Mouse (Mus musculus) layer of hippocampus, postnatal 25 days (tissue): ENCODE measurements around the gene Fam83g. TPM values are rescaled to one million over a fixed set of nuclear protein-coding genes. Genes with fewer than 3 reads are reported as not detected.
A peak's percentile ranks its signal among the peaks of the same experiment; 100 is the strongest.

ENCODE experiments used
- DNase-seq, 2 experiments: peaks; one replicate each; pipeline ENCODE4 v3.0.0; 2022; ENCODE audit warnings: mixed read lengths in 2 of 2, low spot score in 1 of 2; ENCODE audit errors: extremely low spot score in 1 of 2
- total RNA-seq, 2 experiments: library from RNA; stranded (reverse); gene quantifications; 2 replicates each; pipeline ENCODE4 v1.2.3; 2021

Fam83g gene
- total RNA-seq, 2 experiments from 2014 or later, result not detected

DNA sequence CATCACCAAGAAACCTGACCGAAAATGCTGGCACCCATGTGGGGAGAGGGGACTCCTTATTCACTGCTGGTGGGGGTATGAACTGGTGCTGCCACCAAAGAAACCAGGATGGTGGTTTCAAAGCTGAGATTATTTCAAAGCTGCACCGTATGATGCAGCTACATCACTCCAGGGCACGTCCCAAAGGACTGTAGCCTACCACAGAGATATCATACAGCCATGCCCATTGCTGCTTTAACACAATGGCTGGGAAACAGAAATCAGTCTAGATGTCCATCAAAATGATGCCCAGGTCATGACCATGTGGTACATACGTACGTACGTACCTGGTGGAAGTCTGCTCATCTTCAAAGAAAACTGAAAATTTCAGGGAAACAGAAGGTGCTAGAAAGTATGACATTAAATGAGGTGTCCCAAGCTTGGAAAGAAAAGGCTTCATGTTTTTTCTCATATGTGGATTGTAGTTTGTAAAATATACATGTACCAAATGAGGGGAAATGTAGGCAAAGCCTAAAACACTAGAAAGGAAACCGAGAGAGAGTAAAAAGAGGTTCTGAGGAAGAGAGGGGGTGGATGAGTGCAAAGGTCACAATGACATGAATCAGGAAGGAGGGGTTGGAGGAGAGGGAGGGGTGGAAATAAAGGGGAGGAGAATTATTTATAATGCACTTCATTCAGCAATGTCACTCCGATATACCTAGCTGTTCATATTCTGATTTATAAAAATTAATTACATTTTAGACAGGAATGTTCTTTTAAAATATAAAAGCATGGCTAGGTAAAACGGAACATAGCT lies 33.2 kb upstream of the Fam83g start:
- DNase-seq, result no peak

DNA sequence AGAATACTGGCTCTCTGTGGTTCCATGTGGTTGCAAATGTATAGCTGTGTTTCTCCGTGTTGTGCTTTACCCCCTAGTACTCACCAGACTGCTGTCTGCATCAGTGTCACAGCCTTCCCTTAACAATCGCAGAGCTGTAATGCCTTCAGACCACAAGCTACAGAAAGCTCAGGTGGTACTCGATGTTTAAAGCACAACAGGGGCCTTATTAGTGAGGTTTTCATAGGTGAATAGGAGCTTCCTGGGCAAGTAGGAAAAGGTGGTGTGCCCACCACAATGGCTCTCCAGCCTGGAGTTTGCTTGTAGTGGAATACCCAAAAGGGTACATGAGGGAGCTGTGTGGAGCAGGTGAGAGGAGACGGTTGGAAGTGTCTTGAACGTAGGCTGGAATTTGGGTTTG lies 31.7 kb upstream of the Fam83g start:
- no peak for DNase-seq

DNA sequence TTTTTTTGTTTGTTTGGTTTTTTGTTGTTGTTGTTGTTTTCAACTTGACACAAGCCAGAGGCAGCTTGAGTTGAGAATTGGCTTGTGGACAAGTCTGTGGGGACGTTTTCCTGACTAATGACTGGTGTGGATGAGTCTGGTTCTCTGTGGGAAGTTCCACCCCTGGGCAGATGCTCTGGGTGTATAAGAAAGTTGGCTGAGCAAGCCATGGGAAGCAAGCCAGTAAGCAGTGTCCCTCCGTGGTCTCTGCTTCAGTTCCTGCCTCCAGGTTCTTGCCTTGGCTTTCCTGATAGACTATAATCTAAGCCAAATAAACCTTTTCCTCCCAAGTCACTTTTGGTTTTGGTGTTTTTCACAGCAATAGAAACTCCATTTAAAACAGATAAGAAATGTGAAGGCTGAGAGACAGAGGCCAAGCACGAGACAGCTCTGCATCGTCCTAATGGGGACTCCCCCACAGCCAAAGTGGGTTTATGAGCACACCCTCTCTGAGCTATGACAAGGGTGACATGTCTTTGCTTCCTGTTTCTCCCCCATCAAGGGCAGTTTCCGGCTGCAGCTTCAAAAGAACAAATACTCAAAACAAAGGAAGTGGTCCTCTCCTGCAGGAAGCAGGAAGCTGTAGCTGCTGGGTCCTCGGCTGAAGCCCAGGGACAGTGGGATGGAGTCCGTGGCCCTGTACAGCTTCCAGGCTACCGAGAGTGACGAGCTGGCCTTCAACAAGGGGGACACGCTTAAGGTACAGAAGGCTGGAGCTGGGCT lies 31.0 kb upstream of the Fam83g start, which contains the start of gene Grap:
Gene Grap, plus strand, starts transcription at position 580 of the 762 bp plus-strand sequence.
- no peak for DNase-seq

DNA sequence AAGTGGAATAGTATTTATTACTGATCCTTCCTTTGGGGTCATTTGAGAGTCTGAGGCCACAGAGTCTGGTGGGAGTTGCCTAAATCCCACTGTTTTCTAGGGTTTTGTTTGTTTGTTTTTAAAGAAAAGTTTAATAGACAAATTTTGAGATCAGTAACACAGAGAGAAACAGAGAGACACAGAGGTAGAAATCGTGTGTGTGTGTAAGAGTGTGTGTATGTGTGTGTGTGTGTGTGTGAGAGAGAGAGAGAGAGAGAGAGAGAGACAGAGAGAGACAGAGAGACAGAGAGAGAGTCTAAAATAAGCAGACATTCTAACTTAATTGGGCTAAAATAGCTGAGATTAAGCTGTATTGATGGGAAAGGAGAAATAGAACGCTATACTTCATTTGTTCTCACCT lies 30.3 kb upstream of the Fam83g start:
- no peak for DNase-seq

DNA sequence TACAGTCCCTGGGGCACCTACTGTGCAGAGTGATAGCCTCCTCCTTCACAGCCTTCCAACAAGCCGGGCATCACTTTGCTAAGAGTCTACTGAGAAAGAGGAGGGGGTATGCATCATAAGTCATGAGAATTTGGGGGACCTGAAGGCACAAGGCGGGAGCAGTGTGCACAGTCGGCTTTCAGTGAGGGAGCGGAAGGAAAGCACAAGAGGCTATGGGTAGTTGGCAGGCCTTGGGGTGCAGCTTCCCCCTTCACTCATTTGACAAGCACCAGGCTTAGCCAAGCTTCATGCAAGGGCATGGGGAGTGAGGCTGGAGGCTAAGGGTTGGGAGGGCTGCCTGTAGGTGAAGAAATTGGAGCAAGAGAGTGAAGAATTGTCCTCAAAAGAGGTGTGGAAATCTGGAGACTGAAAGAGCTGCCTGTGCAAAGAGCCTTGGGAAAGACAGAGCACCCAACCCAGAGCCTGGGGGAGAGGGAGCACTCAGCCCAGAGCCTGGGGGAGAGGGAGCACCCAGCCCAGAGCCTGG lies 29.0 kb upstream of the Fam83g start:
- DNase-seq, result no peak

DNA sequence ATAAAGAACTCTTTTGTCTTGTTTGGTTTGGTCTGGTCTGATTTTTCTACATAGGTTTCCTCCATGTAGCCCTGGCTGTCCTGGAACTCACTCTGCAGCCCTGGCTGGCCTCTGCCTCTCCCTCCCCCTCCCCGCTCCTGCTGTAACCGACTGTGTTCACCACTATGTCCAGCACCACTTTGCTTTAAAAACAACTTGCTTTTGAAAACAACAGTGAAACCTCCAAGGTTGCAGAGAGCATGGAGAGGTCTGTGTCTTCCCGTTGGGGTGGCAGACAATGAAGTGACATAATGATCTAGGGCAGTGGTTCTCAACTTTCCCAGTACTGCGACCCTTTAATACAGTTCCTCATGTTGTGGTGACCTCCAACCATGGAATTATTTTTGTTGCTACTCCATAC lies 28.2 kb upstream of the Fam83g start:
- no peak for DNase-seq

DNA sequence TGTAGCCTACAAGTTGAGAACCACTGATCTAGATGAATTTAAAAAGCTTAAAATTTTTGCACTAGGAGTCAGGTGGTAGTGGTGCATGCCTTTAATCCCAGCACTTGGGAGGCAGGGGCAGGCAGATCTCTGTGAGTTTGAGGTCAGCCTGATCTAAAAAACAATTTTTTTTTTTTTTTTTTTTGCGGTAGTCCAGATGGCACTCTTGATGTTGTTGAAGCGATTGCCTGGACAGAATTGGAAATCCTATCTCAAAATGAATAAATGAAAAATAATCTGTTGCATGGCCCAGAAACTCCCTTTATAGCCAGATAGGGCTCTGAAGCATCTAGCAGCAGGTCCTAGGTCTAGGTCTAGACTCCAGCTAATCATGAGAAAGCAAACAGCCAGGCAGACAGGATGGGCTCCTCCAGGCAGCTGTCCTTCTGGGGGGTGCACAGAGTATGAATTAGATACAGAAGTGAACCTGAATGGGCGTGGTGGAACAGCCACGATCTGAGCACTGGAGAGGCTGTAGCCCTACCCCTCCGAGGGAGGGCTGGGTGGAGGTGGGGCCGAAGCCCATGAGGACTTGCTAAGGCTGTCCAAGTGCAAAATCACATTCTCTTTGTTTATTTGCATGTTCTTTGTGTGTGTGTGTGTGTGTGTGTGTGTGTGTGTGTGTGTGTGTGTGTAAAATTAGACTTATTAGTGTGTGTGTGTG lies 27.6 kb upstream of the Fam83g start:
- DNase-seq, result no peak

DNA sequence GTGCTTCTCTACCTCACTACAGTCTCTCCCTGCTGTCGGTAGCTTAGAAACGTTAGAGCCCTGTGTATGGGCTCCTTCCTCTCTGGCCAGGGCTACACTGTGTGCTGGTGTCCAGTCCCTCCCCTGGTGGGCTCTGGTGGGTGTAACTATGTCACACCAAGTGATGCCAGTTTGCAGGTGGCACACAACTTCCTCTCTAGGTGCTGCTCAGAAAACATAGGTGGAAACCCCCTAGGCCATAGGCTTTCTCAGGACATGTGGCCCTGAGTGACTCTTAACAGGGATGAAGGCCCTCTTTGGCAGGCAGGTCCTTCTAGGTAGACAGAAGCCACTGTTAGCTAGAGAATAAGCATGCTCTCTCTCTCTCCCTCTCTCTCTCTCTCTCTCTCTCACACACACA lies 26.5 kb upstream of the Fam83g start:
- no peak for DNase-seq

DNA sequence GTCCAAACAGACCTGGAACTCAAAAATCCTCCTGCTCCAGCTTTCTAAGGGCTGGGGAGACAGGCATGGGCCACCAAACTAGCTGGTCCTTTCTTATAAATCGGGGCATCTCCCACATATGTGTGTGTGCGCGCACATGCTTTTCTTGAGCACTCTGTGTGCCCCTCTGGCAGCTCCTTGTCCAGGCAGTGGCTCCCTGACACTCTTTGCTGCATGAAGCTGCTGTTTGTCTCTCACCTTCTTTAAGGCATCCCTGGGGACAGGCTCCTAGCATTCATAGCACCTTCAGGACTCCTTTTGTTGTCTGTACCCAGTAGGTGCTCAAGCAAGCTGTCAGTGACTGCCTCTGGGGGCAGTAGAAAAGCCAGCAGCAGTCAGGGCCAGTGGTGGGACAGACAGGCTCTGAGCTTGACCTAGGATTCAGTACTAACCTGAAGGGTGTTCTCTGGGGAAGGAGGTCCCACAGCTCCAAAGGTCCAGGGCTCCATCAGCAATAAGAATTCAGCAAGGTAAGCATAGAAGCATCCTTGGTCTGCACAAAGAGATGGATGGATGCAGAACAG lies 25.4 kb upstream of the Fam83g start:
- no peak for DNase-seq

DNA sequence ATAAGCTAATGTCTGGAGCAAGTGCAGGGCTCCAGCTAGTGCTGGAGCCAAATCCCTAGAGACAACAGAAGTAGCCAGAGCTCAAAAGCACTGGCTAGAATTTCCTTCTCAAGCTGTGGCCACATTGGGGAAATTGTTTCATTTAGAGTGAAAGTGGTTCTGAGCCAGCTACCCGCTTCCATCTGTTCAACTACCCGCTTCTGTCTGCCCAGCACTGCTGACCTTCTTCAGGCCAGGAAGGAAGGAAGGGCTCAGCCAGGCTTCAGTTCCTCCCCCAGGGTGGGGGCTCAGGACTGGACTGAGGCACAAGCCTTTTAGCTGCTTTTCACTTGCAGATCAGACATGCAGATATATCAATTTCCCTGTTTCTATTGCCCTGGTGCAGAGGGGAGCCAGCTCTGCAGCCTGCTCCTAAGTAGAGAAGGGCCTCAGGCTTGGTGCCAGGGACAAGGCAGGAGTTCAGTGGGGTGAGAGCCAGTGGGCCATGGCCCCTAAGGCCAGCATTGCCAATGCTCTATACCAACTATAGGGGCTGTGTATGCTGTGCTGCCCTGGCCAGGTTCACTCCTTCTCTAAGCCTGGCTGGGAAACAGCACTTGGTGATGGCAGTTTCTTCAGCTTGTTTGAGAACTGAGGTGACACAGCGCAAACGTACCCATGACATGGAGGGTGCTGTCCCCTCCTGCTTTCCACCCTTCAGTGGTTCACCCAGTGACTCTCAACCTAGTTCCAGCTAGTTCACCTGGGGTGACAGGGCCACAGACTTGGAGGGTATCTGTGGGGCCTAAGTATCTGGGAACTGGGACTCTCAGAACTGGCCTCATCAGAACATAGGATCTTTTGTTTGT lies 24.7 kb upstream of the Fam83g start:
- DNase-seq, result no peak

DNA sequence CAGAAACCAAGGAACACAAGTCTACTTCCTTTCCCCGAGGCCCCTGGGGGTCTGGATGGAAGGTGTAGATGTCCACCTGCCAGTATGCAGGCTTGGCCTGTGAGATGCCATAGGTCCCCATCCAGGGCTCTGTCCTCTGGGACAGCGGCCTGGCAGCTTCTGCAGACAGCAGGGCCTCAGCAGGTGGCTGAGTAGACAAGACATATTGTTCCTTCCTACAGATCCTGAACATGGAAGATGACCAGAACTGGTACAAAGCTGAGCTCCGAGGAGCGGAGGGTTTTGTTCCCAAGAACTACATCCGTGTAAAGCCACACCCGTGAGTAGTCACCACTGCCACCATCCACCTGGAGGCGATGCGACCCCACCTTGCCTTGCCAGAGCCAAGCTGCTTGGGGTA lies 23.9 kb upstream of the Fam83g start:
- DNase-seq, result no peak

DNA sequence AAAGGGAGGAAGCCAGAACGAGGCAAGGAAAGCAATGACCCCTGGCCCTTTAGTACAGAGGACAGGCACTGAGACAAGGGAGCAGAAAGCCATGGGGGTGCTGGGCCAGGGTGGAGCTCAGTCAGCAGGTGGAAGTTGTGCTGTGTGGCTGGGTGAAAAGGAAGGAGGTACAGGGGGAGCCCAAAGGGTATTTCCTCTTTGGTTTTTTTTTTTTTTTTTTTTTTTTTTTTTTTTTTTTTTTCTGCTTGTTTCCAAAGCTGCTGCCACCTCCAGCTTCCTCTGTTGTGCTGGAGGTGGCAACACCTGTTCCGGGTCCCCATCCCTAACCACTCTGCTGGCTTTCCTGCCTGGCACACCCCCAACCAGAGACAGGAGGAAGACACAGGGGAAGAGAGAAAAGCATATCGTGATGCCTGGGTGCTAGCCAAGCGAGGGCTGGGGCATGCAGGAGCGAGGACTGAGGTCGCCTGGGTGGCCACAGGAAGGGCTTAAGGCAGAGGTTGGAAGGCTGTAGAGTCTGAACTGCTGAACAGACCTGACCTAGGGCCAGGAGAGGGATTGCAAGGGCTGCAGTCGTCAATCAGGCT lies 23.0 kb upstream of the Fam83g start:
- DNase-seq, result no peak

DNA sequence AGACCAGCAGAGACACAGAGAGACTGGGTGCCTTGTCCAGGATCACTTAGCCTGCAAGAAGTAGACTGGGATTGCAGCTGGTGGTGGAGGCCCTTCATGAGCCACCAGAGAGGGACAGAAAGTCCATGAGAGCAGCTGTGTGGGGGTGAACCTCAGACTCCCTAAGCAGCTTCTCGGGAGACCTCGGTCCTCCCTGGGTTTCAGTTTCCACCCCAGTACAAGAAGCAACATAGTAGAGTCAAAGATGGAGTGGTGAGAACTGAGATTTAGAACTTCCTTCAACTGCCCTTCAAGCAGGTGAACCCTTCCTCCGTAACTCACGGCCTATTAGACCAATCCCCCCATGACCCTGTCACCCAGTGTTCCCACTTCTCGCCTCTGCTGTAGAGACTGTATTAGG lies 21.7 kb upstream of the Fam83g start:
- no peak for DNase-seq

DNA sequence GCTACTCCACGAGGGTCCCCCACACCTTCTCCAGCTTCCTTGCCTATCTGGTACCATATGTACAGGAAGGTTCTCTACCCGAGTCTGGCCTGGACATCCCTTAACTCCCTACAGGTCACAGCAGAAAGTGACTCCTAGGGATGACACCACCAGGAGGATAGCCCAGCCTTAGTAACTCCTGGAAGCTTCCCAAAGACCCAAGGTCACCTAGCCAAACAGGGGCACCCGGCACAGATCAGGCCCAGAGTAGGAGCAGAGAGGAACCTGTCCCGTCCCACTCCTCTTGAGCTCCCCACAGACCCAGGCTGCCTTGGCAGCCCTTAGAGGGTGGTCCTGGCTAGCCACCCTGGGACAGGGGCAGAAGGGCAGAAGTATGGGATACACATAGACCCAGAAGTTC lies 18.5 kb upstream of the Fam83g start:
- no peak for DNase-seq

DNA sequence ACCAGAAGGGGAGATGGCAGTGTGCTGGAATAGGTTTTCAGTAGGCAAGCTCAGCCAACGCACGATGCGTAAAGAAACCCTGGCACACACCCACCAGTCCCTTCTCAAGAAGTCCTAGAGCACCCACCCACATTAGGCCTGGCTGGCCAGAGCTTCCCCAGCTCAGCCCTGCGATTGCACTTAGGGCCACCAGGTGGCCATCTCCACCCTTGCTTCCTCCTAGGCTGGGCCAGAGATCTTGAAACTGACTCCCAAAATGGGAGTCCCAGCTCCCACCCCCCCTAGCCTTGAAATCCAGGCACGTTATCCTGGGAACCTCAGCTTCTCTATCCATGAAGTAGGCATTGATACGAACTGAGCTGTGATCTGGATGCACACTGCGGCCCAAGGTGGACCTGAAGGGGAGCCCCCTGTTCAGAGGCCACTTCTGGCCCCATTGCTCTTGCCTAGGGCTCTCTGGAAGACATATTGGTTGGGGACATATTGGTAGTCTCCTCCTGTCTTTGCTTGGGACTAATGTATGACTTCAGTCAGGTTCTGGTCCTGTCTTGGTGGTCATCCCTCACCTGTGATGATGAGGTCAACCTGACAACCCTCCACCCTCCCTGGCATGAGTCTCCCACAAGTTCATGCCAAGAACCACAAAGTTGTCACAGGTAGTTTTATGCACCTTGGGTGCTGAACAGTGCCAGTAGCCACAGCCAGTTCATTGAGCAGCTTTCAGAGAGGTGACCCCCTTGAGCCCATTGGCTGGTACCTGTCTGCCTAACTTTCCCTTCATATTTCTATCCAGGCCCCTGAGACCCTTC lies 17.7 kb upstream of the Fam83g start:
- DNase-seq, result peak in 1 of 2 experiments; percentile 46

DNA sequence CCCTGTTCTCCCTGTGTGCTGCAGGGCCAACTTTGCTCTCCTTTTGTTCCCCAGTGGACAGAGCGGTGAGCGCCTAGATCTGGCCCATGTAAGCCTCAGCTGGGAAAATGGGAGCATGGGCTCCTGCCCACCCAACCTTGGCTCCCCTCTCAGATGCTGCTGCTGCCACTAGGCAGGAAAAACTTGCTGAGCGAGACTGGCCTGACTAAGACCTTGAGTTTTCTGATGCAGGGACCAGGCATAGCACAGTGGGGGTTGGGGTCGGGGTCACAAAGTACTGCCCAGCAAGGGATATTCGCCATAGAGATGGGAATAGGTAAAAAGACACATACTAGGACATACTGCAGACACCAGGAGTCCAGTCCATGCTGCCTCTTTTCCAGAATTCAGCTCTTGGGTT lies 16.6 kb upstream of the Fam83g start:
- no peak for DNase-seq

DNA sequence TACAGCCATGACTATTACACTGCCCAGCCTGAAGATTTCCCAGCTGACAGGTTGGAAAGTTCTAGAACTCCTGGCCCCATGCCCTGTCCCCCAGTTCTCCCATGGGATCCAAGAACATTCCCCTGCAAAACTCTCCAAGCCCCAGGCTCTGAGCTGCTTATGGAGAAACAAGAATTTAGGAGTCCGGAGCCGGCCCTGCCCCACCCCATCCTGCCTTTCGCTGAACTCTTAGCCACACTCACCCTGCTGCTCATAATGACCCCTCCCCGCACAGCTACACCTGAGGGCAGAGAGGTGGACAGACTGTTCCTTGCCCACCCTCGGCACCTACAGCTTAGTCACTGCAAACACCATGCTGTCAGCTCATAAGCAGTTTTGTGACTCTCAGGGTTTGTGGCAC lies 16.1 kb upstream of the Fam83g start:
- DNase-seq, result no peak
